Mouse (Mus musculus) heart, postnatal 0 days (tissue): ENCODE data around the gene Tbc1d5.

Experiments
- CTCF ChIP-seq: IDR thresholded peaks from 2 replicates; pipeline ENCODE4 v1.5.1; 2016; ENCODE audit warnings: antibody characterized with exemption, control low read depth, low read depth
- EP300 ChIP-seq: IDR thresholded peaks from 2 replicates; pipeline ENCODE4 v1.6.1; 2016; ENCODE audit warnings: antibody characterized with exemption, low read depth

GRCm38 (mm10) chr17:50872600-50872999 lies 306.6 kb downstream of the Tbc1d5 start:
- TF ChIP-seq CTCF (no peak), EP300 (no peak)
